Mouse (Mus musculus) kidney, postnatal 0 days (tissue): ENCODE data around the gene Gm20388. TPM values are rescaled to one million over a fixed set of nuclear protein-coding genes. Genes with fewer than 3 reads are reported as not detected.
"Not testable (repeated sequence)": the region's sequence is repeated elsewhere in the genome, so short reads cannot be mapped to it uniquely, and the experiment has no call there.

Experiments
- ATAC-seq: fragments of 200-750 bp; cut with Nextera tagmentation; replicated peaks from 2 replicates; pipeline ENCODE4 v1.8.0; 2017; ENCODE audit warnings: low read depth, moderate number of reproducible peaks, moderate TSS enrichment, moderate library complexity; ENCODE audit not compliant: low FRiP score
- DNase-seq: peaks from one replicate; pipeline ENCODE4 v3.0.0-alpha.2; 2016; ENCODE audit warnings: low spot score
- H3K27ac ChIP-seq: fragments of 300-500 bp; sonication (generic); 2 replicates; pipeline ENCODE4 v1.5.1; 2014; ENCODE audit warnings: mild to moderate bottlenecking
- H3K27me3 ChIP-seq: fragments of 300-500 bp; sonication (generic); 2 replicates; pipeline ENCODE4 v1.6.1; 2014; ENCODE audit warnings: low read length, mixed read lengths; ENCODE audit not compliant: insufficient read depth
- H3K36me3 ChIP-seq: fragments of 300-500 bp; sonication (generic); 2 replicates; pipeline ENCODE4 v1.6.1; 2014; ENCODE audit warnings: low read length, mixed read lengths; ENCODE audit not compliant: insufficient read depth
- H3K4me1 ChIP-seq: fragments of 300-500 bp; sonication (generic); replicated peaks from 2 replicates; pipeline ENCODE4 v1.6.1; 2014; ENCODE audit warnings: antibody characterized with exemption, low read length, mixed read lengths; ENCODE audit not compliant: insufficient read depth
- H3K4me2 ChIP-seq: fragments of 300-500 bp; sonication (generic); 2 replicates; pipeline ENCODE4 v1.6.1; 2014; ENCODE audit warnings: mild to moderate bottlenecking, low read length, moderate library complexity, mixed read lengths
- H3K4me3 ChIP-seq: fragments of 300-500 bp; sonication (generic); replicated peaks from 2 replicates; pipeline ENCODE4 v1.5.1; 2014; ENCODE audit warnings: low read depth, low read length
- H3K9ac ChIP-seq: fragments of 300-500 bp; sonication (generic); 2 replicates; pipeline ENCODE4 v1.6.1; 2014; ENCODE audit warnings: low read depth, low read length
- H3K9me3 ChIP-seq: fragments of 300-500 bp; sonication (generic); replicated peaks from 2 replicates; pipeline ENCODE4 v1.6.1; 2016; ENCODE audit warnings: low read length, inconsistent platforms, mixed read lengths
- CTCF ChIP-seq: IDR thresholded peaks from 2 replicates; pipeline ENCODE4 v1.5.1; 2016; ENCODE audit warnings: antibody characterized with exemption, low read depth, mild to moderate bottlenecking, moderate library complexity
- WGBS: fragments of 180-500 bp; shearing (Covaris S2); extraction: QIAGEN DNeasy Blood & Tissue Kit; methylation state at CpG from one replicate; pipeline ENCODE4 v1.1.7; 2014; 5-methylcytosine and 5-hydroxymethylcytosine counted together
- polyA plus RNA-seq: library from polyadenylated mRNA; unstranded; fragments of >200 nt; fragmentation: Nextera tagmentation; extraction: Ambion mirVana; gene quantifications from 2 replicates; pipeline ENCODE4 v1.2.1, GENCODE M21; 2015

Gene Gm20388
- polyA plus RNA-seq, 1 experiment from 2014 or later: not detected

DNA sequence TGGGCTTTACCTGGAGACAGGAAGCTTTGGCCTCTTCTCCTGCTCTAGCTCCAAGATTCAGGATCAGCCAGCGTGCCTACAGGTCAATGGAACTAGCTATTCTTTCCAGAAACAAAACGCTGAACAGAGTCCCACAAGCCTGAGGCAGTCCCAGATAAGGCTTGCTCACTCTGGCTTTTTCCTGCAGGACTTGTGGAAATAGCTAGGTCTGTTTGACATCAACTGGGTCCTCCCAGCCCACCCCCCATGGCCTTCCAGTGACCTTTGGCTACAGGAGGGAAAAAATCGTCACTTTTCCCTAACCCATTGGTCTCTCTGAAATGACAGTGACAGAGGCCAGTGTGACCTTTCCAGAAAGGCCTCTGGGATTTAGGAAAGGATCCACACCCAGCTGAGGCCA lies 1404.9 kb downstream of the Gm20388 start:
- 45% methylated on average over 3 of the region's 3 CpGs for WGBS
- Histone ChIP-seq H3K4me1 (peaks cover 18% of the 10 kb centered on the region), H3K27ac (peak overlapping the region; percentile 64), H3K9ac (no peak overlapping the region; the same call in 1 of the 2 replicates), H3K36me3 (no peaks in the 10 kb centered on the region), H3K4me3 (no peak overlapping the region), H3K4me2 (no peak overlapping the region), H3K27me3 (no peaks in the 10 kb centered on the region), H3K9me3 (no peaks in the 10 kb centered on the region)
- no peak for ATAC-seq
- no peak for DNase-seq
- no peak for TF ChIP-seq CTCF

DNA sequence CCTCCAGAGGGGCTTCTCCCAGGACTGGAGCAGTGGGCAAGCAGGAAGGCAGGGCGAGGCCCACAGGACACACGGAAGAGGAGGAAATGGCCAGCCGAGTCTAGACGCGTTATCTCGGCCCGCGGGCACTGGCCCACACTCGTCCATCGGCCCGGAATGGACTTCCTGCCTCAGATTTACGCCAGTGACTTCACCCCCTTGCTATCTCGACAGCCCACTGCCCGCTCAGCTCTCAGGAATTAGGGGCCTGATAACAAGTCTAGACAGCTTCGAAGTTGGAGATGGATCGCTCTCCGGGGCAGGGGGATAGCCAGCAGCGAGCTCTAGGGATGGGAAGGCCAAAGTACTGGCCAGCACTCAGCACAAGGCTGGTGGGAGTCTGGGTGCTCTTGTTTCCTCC lies 1405.4 kb downstream of the Gm20388 start:
- Histone ChIP-seq H3K9ac (no peak overlapping the region; the same call in 1 of the 2 replicates), H3K4me1 (peaks cover 13% of the 10 kb centered on the region), H3K36me3 (no peaks in the 10 kb centered on the region), H3K4me3 (no peak overlapping the region), H3K27ac (peak overlapping the region; percentile 64), H3K9me3 (no peaks in the 10 kb centered on the region), H3K27me3 (no peaks in the 10 kb centered on the region), H3K4me2 (no peak overlapping the region)
- DNase-seq (peak; percentile 75), ATAC-seq (0 out of 2 replicates have a peak, but pooled peaks have one; percentile 19)
- 14% methylated on average over 18 of the region's 18 CpGs for WGBS
- peak; percentile 17; the same call in 1 of the 2 replicates for TF ChIP-seq CTCF

DNA sequence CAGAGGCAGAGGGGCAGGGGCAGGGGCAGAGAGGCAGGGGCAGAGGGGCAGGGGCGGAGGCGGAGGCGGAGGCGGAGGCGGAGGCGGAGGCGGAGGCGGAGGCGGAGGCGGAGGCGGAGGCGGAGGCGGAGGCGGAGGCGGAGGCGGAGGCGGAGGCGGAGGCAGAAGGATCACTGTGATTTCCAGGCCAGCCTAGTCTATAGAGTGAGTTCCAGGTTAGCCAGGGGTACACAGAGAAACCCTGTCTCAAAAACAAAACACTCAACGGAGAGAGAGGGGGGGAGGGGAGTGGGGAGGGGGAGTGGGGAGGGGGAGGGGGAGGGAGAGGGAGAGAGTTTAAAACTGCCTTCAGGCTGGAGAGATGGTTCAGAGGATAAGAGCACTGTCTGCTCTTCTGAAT lies 1408.1 kb downstream of the Gm20388 start:
- H3K4me3 ChIP-seq, H3K27ac ChIP-seq, ATAC-seq, H3K36me3 ChIP-seq, H3K9me3 ChIP-seq, H3K4me2 ChIP-seq, H3K27me3 ChIP-seq, H3K9ac ChIP-seq: not testable (repeated sequence)
- peak; percentile 59 for DNase-seq
- WGBS: no CpG with 5 or more reads among the region's 19 CpGs
- peaks cover 11% of the 10 kb centered on the region for H3K4me1 ChIP-seq

DNA sequence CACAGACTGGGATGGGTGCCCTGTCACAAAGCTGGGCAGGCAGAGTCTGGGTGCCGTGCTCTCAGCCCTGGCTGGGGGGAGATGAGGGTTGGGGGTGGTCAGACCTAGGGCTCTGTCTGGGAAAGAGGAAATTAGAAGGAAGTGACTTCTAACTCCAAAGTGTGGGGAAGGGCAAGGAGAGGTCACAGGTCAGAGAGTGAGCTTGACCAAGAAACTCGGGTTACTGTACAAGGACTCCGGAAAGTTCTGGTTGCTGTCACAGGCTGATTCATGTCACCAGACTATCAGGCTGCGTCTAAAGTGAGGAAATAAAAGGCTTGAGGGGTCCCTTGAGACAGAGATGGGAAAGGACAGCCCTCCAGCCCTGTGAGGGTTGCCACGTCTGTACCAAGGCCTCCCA lies 1408.8 kb downstream of the Gm20388 start:
- no peak for DNase-seq
- H3K4me1 ChIP-seq: peaks cover 11% of the 10 kb centered on the region
- 0 out of 2 replicates have a peak overlapping the region, but pooled peaks have one; percentile 5 for H3K27ac ChIP-seq
- no peak for TF ChIP-seq CTCF
- H3K4me3 ChIP-seq: no peak overlapping the region
- no peaks in the 10 kb centered on the region for H3K27me3 ChIP-seq
- 44% methylated on average over 5 of the region's 5 CpGs for WGBS
- no peak overlapping the region for H3K4me2 ChIP-seq
- no peaks in the 10 kb centered on the region for H3K36me3 ChIP-seq
- no peaks in the 10 kb centered on the region for H3K9me3 ChIP-seq
- H3K9ac ChIP-seq: no peak overlapping the region
- ATAC-seq: no peak

DNA sequence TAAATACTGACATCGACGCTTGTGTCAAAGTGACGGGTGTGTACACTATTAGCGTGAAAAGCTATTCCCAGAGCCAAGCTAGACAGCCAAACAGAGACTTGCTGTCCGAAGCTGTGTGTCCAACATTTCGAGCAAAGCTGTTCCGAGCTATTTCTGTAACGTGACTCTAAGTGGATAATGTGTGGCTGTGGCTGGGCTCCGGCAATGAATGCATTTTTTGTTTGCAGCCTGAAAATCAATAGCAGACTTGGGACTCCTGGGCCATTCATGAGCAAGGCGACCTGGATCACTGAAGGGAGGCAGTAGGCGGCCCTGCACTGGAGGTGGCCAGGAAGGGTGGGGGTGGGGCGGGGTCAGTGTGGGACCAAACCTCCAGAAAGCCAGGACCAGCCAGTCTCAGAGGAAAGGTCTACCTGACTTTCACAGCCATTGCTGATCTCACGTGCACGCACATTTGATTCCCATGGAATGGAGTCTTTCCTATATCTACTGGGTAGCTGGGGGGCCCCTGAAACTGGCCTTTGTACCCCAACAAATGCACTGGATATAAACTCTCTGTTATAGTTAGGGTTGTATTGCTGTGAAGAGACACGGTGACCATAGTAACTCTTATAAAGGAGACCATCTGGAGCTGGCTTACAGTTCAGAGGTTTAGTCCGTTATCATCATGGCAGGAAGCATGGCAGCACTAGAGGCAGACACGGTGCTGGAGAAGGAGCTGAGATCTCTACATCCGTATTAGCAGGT lies 1415.7 kb downstream of the Gm20388 start:
- no peak for DNase-seq
- Histone ChIP-seq H3K4me2 (no peak overlapping the region), H3K9me3 (no peaks in the 10 kb centered on the region), H3K4me1 (no peaks in the 10 kb centered on the region), H3K27ac (no peak overlapping the region), H3K27me3 (no peaks in the 10 kb centered on the region), H3K9ac (no peak overlapping the region), H3K36me3 (no peaks in the 10 kb centered on the region), H3K4me3 (no peak overlapping the region)
- no peak for TF ChIP-seq CTCF
- ATAC-seq: no peak
- 61% methylated on average over 18 of the region's 18 CpGs for WGBS

DNA sequence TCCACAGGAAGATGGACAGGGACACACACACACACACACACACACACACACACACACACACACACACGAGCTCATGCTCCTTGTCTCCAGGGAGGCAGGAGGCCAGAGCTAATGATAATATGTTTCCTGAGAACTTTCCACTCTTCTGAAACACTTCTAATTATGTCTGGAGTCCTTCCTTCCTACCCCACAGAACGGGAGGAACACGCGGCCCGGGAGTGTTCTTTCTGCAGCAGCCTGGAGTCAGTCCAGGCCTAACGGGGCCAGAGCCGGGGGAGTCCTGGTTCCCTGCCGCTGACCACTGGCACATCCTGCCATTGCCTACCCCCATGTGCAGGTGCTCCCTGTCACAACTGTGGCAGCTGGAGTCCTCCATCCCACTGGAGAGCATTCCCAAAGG lies 1421.8 kb downstream of the Gm20388 start:
- H3K4me1 ChIP-seq: peaks cover 11% of the 10 kb centered on the region
- H3K36me3 ChIP-seq: no peaks in the 10 kb centered on the region
- ATAC-seq (no peak), DNase-seq (peak; percentile 71)
- no peak overlapping the region for H3K4me3 ChIP-seq
- no peaks in the 10 kb centered on the region for H3K27me3 ChIP-seq
- 28% methylated on average over 8 of the region's 8 CpGs for WGBS
- TF ChIP-seq CTCF: no peak
- H3K9me3 ChIP-seq: no peaks in the 10 kb centered on the region
- no peak overlapping the region; the same call in 1 of the 2 replicates for H3K27ac ChIP-seq
- no peak overlapping the region for H3K4me2 ChIP-seq
- no peak overlapping the region for H3K9ac ChIP-seq
